Mouse (Mus musculus) C2C12 (cell line): ENCODE measurements around the gene Pdzd2. TPM values are rescaled to one million over a fixed set of nuclear protein-coding genes. Genes with fewer than 3 reads are reported as not detected.

Source experiments
- H3K27me3 ChIP-seq: one replicate; pipeline ENCODE4 v1.6.1; 2011; ENCODE audit not compliant: control insufficient read depth, insufficient read depth, insufficient read length
- H3K36me3 ChIP-seq: one replicate; pipeline ENCODE4 v1.6.1; 2011; ENCODE audit not compliant: control insufficient read depth, insufficient read depth
- H3K4me3 ChIP-seq: one replicate; pipeline ENCODE4 v1.5.1; 2011; ENCODE audit warnings: mild to moderate bottlenecking, control low read depth; ENCODE audit not compliant: poor library complexity, insufficient read depth, severe bottlenecking
- H3K79me2 ChIP-seq: one replicate; pipeline ENCODE4 v1.6.1; 2011; ENCODE audit not compliant: control insufficient read depth, insufficient read depth
- H3K79me3 ChIP-seq: one replicate; pipeline ENCODE4 v1.6.1; 2011; ENCODE audit warnings: low read depth, control low read depth
- H3ac ChIP-seq: one replicate; pipeline ENCODE3; 2011; ENCODE audit warnings: low read depth; ENCODE audit not compliant: control insufficient read depth, insufficient read length
- CEBPB ChIP-seq: IDR thresholded peaks from one replicate; pipeline ENCODE4 v1.6.1; 2011; ENCODE audit warnings: low read depth, mild to moderate bottlenecking, control low read depth, moderate library complexity
- CTCF ChIP-seq: IDR thresholded peaks from one replicate; pipeline ENCODE4 v1.5.1; 2011; ENCODE audit not compliant: control insufficient read depth, insufficient read depth, insufficient read length
- FOSL1 ChIP-seq: IDR thresholded peaks from one replicate; pipeline ENCODE4 v1.8.0; 2011; ENCODE audit warnings: mild to moderate bottlenecking, low read length; ENCODE audit not compliant: poor library complexity, insufficient read depth, severe bottlenecking
- MAX ChIP-seq: IDR thresholded peaks from one replicate; pipeline ENCODE4 v1.6.1; 2011; ENCODE audit warnings: mild to moderate bottlenecking, control low read depth
- MYOD1 ChIP-seq: IDR thresholded peaks from one replicate; pipeline ENCODE4 v1.6.1; 2011; ENCODE audit warnings: low read depth; ENCODE audit not compliant: control insufficient read depth, insufficient read length
- MYOG ChIP-seq: IDR thresholded peaks from one replicate; pipeline ENCODE4 v1.6.1; 2011; ENCODE audit not compliant: control insufficient read depth, insufficient read length; ENCODE audit errors: extremely low read depth
- USF1 ChIP-seq: IDR thresholded peaks from one replicate; pipeline ENCODE4 v1.6.1; 2011; ENCODE audit warnings: low read depth, mild to moderate bottlenecking, control low read depth, moderate library complexity
- polyA plus RNA-seq: library from polyadenylated mRNA; unstranded; fragments of >200 nt; fragmentation: generic; extraction: Trizol; gene quantifications from one replicate; pipeline ENCODE4 v1.2.1, GENCODE M21; 2012; ENCODE audit warnings: missing spikeins

The Pdzd2 gene
- polyA plus RNA-seq, 1 experiment = 0.01 TPM

DNA sequence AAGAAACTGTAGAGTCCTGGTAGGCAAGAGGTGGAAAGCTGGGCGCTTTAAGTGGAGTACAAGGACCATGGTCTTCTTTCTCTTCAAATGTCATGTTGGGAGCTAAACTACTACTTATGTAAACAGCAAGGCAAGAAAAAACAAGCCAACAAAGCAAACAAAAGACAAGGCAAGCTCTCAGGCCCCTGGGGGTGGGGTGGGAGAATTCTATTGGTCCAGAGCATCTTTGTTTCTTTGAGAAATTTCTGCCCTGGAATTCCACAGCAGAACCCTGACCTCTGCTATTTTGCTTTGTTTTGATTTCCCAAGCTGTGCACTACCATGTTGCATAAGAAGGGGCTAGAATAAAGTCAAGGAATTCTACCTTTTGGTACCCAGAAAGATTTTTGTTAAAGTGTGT, 307.4 kb downstream of the Pdzd2 start:
- H3K36me3 ChIP-seq = no peaks in the 10 kb centered on the region
- no peak overlapping the region for H3ac ChIP-seq
- no peaks in the 10 kb centered on the region for H3K27me3 ChIP-seq
- no peaks in the 10 kb centered on the region for H3K79me3 ChIP-seq
- TF ChIP-seq MAX (no peak), USF1 (no peak), MYOD1 (no peak), CEBPB (no peak), CTCF (no peak), FOSL1 (no peak), MYOG (no peak)
- H3K4me3 ChIP-seq = no peak overlapping the region
- H3K79me2 ChIP-seq = no peaks in the 10 kb centered on the region

DNA sequence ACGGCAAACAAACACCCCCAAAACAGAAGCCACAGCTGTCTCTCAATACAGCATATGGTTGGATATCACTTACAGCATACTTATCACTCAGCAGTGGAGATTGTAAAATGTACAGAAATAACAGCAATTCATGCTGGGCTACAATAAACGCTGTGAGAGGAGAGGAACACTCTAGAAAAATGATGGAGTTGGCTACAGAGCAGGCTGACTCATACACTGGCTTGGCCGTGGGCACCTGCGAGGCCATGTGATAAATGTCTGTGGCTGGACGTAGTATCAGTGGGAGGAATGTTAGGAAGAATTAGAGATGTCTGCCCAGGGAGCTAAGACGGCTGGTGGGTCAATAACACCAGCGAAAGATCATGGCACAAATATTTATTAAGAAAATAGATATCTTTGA, 308.0 kb downstream of the Pdzd2 start:
- no peak overlapping the region for H3K4me3 ChIP-seq
- H3ac ChIP-seq = no peak overlapping the region
- no peaks in the 10 kb centered on the region for H3K79me3 ChIP-seq
- TF ChIP-seq MYOG (no peak), CTCF (no peak), CEBPB (no peak), USF1 (no peak), FOSL1 (no peak), MYOD1 (no peak), MAX (no peak)
- no peaks in the 10 kb centered on the region for H3K79me2 ChIP-seq
- H3K36me3 ChIP-seq = no peaks in the 10 kb centered on the region
- no peaks in the 10 kb centered on the region for H3K27me3 ChIP-seq

DNA sequence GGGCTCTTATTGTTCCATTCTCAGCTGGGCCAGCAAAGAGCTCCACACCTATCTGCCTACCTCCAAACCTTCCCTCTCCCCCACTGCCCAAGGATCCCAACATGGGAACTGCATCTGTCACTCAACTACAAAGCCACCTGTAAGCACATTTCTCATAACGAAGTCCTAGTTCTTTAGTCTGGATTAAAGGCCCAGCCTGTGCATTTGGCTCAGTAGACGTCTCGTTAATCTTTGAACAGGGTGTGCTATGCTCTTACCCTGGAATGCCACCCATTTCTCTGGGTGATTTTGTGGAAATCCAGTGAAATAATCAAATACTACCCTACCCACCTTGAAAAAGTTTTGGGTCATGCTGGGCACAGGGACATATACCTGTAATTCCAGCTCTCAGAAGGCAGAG, 308.5 kb downstream of the Pdzd2 start:
- no peak overlapping the region for H3K4me3 ChIP-seq

DNA sequence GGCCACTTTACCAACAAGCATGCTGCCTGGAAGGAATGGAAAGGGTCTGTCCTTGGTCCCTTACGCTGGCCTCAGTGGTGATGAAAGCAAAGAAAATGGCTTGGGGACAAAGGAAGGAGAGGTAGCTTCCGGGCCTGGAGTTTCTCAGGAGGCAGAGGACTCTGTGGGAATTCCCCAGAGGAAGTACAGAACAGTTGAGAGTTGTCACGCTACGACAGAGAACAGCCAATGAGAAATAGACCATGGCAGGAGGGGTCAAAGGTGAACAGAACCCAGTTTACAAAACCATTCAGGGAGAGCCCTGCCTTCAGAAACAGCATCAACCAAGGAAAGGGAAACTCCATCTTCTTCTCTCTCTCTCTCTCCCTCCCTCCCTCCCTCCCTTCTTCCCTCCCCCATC, 309.1 kb downstream of the Pdzd2 start:
- H3K79me2 ChIP-seq = no peaks in the 10 kb centered on the region
- no peaks in the 10 kb centered on the region for H3K79me3 ChIP-seq
- TF ChIP-seq CEBPB (no peak), FOSL1 (no peak), CTCF (no peak), MYOG (no peak), MYOD1 (no peak), USF1 (no peak), MAX (no peak)

More for the DNA sequence above, 308.5 kb downstream of the Pdzd2 start:
- Histone ChIP-seq H3K36me3 (no peaks in the 10 kb centered on the region), H3ac (no peak overlapping the region), H3K79me3 (no peaks in the 10 kb centered on the region), H3K27me3 (no peaks in the 10 kb centered on the region), H3K79me2 (no peaks in the 10 kb centered on the region)
- TF ChIP-seq CEBPB = no peak
- no peak for TF ChIP-seq MYOG
- no peak for TF ChIP-seq FOSL1
- TF ChIP-seq USF1 = no peak
- TF ChIP-seq MAX = no peak
- no peak for TF ChIP-seq MYOD1
- TF ChIP-seq CTCF = no peak

DNA sequence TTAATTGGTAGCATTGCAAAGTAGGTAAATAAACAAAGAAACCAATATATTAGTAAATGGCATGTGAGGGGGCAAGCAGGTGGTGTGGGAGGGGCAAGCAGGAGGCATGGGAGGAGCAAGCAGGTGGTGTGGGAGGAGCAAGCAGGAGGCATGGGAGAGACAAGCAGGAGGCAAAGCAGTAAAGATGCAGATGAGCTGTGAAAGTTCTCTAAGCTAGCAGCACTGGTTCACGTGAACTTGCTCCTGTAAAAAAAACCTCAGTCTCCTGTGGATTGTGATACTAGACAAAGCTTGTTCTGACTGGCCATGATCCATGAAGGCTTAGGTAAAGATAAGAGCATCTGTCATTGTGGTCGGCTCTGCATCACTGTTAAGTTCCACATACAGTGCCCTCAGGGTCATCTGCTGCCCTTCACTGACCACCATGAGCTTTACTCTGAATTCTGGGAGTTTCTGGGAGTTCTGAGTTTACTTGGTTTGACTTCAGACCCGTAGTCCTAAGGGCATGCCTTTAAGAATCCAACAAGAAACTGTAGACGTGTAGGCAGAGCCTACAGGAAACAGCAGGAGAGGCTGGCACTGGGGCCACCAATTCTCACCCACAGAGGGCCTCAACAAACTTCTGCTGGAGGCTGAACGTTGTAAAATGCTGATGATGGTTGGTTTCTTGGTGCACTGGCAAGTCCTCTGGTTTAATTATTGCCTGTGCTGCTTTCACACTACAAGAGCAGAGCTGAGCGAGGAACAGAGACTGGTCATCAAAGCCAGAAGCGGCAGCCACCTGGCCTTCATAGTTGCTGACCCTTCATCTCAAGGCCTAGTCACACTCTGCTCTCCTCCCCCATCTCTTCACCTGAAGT, 309.9 kb downstream of the Pdzd2 start:
- no peaks in the 10 kb centered on the region for H3K79me2 ChIP-seq
- H3ac ChIP-seq = no peak overlapping the region
- no peaks in the 10 kb centered on the region for H3K36me3 ChIP-seq
- no peak for TF ChIP-seq USF1
- TF ChIP-seq CEBPB = no peak
- no peaks in the 10 kb centered on the region for H3K27me3 ChIP-seq
- no peaks in the 10 kb centered on the region for H3K79me3 ChIP-seq
- no peak overlapping the region for H3K4me3 ChIP-seq

More for the DNA sequence above, 309.1 kb downstream of the Pdzd2 start:
- H3K36me3 ChIP-seq = no peaks in the 10 kb centered on the region
- no peak overlapping the region for H3K4me3 ChIP-seq
- H3ac ChIP-seq = no peak overlapping the region
- H3K27me3 ChIP-seq = no peaks in the 10 kb centered on the region

DNA sequence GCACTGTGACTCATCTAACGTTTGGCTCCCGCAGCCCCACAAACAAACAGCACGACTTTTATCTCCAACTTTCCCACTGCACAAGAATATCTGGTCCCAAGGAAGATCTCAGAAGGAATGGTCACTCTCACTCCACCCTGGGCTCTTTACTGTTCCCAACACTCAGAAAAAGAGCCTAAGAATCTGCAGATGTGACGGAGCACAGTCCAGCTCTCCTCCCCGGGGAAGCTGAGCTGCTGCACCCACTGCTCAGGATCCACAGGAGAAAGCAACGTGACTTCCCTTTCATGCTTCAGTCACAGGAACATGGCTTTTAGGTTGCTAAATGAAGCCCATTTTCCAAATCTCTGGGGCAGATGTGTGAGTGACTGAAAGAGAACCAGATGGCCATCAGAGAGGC, 311.9 kb downstream of the Pdzd2 start:
- Histone ChIP-seq H3K79me3 (no peaks in the 10 kb centered on the region), H3K27me3 (no peaks in the 10 kb centered on the region), H3K36me3 (no peaks in the 10 kb centered on the region), H3K4me3 (no peak overlapping the region), H3K79me2 (no peaks in the 10 kb centered on the region), H3ac (no peak overlapping the region)
- TF ChIP-seq CTCF (no peak), MAX (no peak), MYOG (no peak), CEBPB (no peak), FOSL1 (no peak), USF1 (no peak), MYOD1 (no peak)
